Mouse (Mus musculus) liver, embryonic 14.5 days (tissue): Measurements from ENCODE around the gene Ccdc8. TPM values are rescaled to one million over a fixed set of nuclear protein-coding genes. Genes with fewer than 3 reads are reported as not detected.

Experiments
- ATAC-seq: fragments of 200-750 bp; cut with Nextera tagmentation; 2 replicates; pipeline ENCODE4 v1.8.0; 2017; ENCODE audit warnings: moderate number of reproducible peaks, mild to moderate bottlenecking, moderate library complexity; ENCODE audit not compliant: insufficient read depth
- DNase-seq, 3 experiments: peaks; one replicate each; pipeline ENCODE4 v3.0.0-alpha.2; 2012 to 2013; ENCODE audit warnings: low read depth in 3 of 3, low spot score in 3 of 3
- H3K27ac ChIP-seq: fragments of 300-500 bp; sonication (generic); 2 replicates; pipeline ENCODE4 v1.5.1; 2014; ENCODE audit warnings: moderate library complexity, mild to moderate bottlenecking, control low read depth, inconsistent platforms
- H3K27me3 ChIP-seq: fragments of 300-500 bp; sonication (generic); 2 replicates; pipeline ENCODE4 v1.6.1; 2014; ENCODE audit warnings: mild to moderate bottlenecking, low read length, moderate library complexity; ENCODE audit not compliant: control insufficient read depth, insufficient read depth
- H3K36me3 ChIP-seq: fragments of 300-500 bp; sonication (generic); replicated peaks from 2 replicates; pipeline ENCODE4 v1.6.1; 2014; ENCODE audit warnings: low read depth; ENCODE audit not compliant: control insufficient read depth, insufficient read depth
- H3K4me1 ChIP-seq, 2 experiments: fragments of 200-500 bp in 1 of 2; fragments of 300-500 bp in 1 of 2; sonication (generic) in 1 of 2; replicated peaks; 2 replicates each; pipeline ENCODE4 v1.6.1; 2012 to 2014; ENCODE audit warnings: antibody characterized with exemption in 1 of 2, inconsistent platforms in 1 of 2, low read length in 1 of 2; ENCODE audit not compliant: control insufficient read depth in 2 of 2, insufficient read depth in 2 of 2
- H3K4me2 ChIP-seq: fragments of 300-500 bp; sonication (generic); 2 replicates; pipeline ENCODE4 v1.6.1; 2014; ENCODE audit warnings: low read depth, mild to moderate bottlenecking, control low read depth, moderate library complexity
- H3K4me3 ChIP-seq, 2 experiments: fragments of 200-500 bp in 1 of 2; fragments of 300-500 bp in 1 of 2; sonication (generic) in 1 of 2; 2 replicates each; pipeline ENCODE4 v1.5.1; 2012 to 2014; ENCODE audit warnings: low read depth in 2 of 2, low read length in 2 of 2, mild to moderate bottlenecking in 2 of 2, control low read depth in 1 of 2, inconsistent platforms in 1 of 2, moderate library complexity in 1 of 2; ENCODE audit not compliant: insufficient read depth in 1 of 2
- H3K9ac ChIP-seq: fragments of 300-500 bp; sonication (generic); replicated peaks from 2 replicates; pipeline ENCODE4 v1.6.1; 2014; ENCODE audit warnings: mild to moderate bottlenecking, control low read depth, moderate library complexity
- H3K9me3 ChIP-seq: fragments of 300-500 bp; sonication (generic); 2 replicates; pipeline ENCODE4 v1.6.1; 2016; ENCODE audit warnings: low read length, mixed read lengths; ENCODE audit not compliant: control insufficient read depth
- CTCF ChIP-seq: IDR thresholded peaks from 2 replicates; pipeline ENCODE4 v1.5.1; 2016; ENCODE audit warnings: antibody characterized with exemption, low read depth, control low read depth
- EP300 ChIP-seq: IDR thresholded peaks from 2 replicates; pipeline ENCODE4 v1.6.1; 2016; ENCODE audit warnings: antibody characterized with exemption, low read depth
- WGBS: fragments of 180-500 bp; shearing (Covaris S2); extraction: QIAGEN DNeasy Blood & Tissue Kit; methylation state at CpG from one replicate; pipeline ENCODE4 v1.1.7; 2014; ENCODE audit not compliant: insufficient replicate concordance; 5-methylcytosine and 5-hydroxymethylcytosine counted together
- polyA plus RNA-seq, 2 experiments: library from polyadenylated mRNA; depleted of rRNA in 1 of 2; stranded (reverse) in 1 of 2; unstranded in 1 of 2; fragments of >200 nt; fragmentation: Nextera tagmentation in 1 of 2; extraction: Ambion mirVana in 1 of 2; gene quantifications; 2 replicates each; pipeline versions ENCODE4 v1.2.1 to v1.2.3; 2012 to 2014

Ccdc8 gene
- polyA plus RNA-seq, 2 experiments = 1.5 to 2.7 TPM

- peak; percentile 81 for ATAC-seq
These were observed 35.3 kb downstream of the Ccdc8 start, which contains the start of gene Ppp5c for GRCm38 (mm10) chr7:17027588-17028343. Ppp5c (minus strand) TSS chr7:17027924.

GRCm38 (mm10) chr7:17028923-17029322 is 36.4 kb downstream of the Ccdc8 start:
- ATAC-seq = no peak
- Histone ChIP-seq H3K27ac (no peak overlapping the region), H3K4me3 (no peak overlapping the region), H3K27me3 (no peaks in the 10 kb centered on the region), H3K4me2 (no peak overlapping the region), H3K9me3 (no peaks in the 10 kb centered on the region), H3K9ac (no peak overlapping the region), H3K4me1 (peaks cover 21 to 29% of the 10 kb centered on the region in 2 experiments), H3K36me3 (peaks cover 6% of the 10 kb centered on the region; the same call in 1 of the 2 replicates)
- DNase-seq = no peak
- 71% methylated on average over 7 of the region's 7 CpGs for WGBS
- no peak for TF ChIP-seq EP300
- no peak for TF ChIP-seq CTCF

More at GRCm38 (mm10) chr7:17027588-17028343, 35.3 kb downstream of the Ccdc8 start, which contains the start of gene Ppp5c:
- Histone ChIP-seq H3K4me1 (peaks cover 21 to 33% of the 10 kb centered on the region in 2 experiments), H3K4me2 (peak within 1 kb of the TSS; percentile 77), H3K9ac (peak within 1 kb of the TSS; percentile 94), H3K27me3 (no peaks in the 10 kb centered on the region), H3K9me3 (no peaks in the 10 kb centered on the region), H3K36me3 (peaks cover 5% of the 10 kb centered on the region), H3K27ac (peak within 1 kb of the TSS; percentile 67), H3K4me3 (peak within 1 kb of the TSS; percentile 81 to 92)
- under 1% methylated on average over 50 of the region's 58 CpGs for WGBS
- TF ChIP-seq CTCF (no peak), EP300 (no peak)
- peak; percentile 66 to 72 (median 68) for DNase-seq

GRCm38 (mm10) chr7:17030239-17030638 is 37.7 kb downstream of the Ccdc8 start:
- H3K4me1 ChIP-seq = peaks cover 20 to 24% of the 10 kb centered on the region in 2 experiments
- H3K27ac ChIP-seq = no peak overlapping the region
- DNase-seq = no peak
- no peak overlapping the region for H3K4me3 ChIP-seq
- no peaks in the 10 kb centered on the region for H3K27me3 ChIP-seq
- H3K9me3 ChIP-seq = no peaks in the 10 kb centered on the region
- peaks cover 15% of the 10 kb centered on the region; the same call in 1 of the 2 replicates for H3K36me3 ChIP-seq
- no peak for TF ChIP-seq CTCF
- TF ChIP-seq EP300 = no peak
- H3K4me2 ChIP-seq = no peak overlapping the region
- WGBS = 70% methylated on average over 7 of the region's 7 CpGs
- no peak for ATAC-seq
- H3K9ac ChIP-seq = no peak overlapping the region

- WGBS = 84% methylated on average over 9 of the region's 9 CpGs
These were observed 45.6 kb downstream of the Ccdc8 start for GRCm38 (mm10) chr7:17038018-17038695.

GRCm38 (mm10) chr7:17039373-17039772 is 46.9 kb downstream of the Ccdc8 start:
- 85% methylated on average over 7 of the region's 7 CpGs for WGBS
- no peak overlapping the region for H3K4me3 ChIP-seq
- no peak overlapping the region for H3K27ac ChIP-seq
- no peaks in the 10 kb centered on the region for H3K27me3 ChIP-seq
- ATAC-seq = no peak
- H3K36me3 ChIP-seq = peaks cover 48% of the 10 kb centered on the region
- no peak overlapping the region for H3K9ac ChIP-seq
- DNase-seq = no peak
- no peaks in the 10 kb centered on the region for H3K9me3 ChIP-seq
- H3K4me2 ChIP-seq = no peak overlapping the region
- TF ChIP-seq CTCF (no peak), EP300 (no peak)
- no peaks in the 10 kb centered on the region for H3K4me1 ChIP-seq

More at GRCm38 (mm10) chr7:17038018-17038695, 45.6 kb downstream of the Ccdc8 start:
- Histone ChIP-seq H3K4me2 (no peak overlapping the region), H3K27ac (no peak overlapping the region), H3K4me3 (no peak overlapping the region), H3K36me3 (peaks cover 49% of the 10 kb centered on the region), H3K4me1 (no peaks in the 10 kb centered on the region), H3K27me3 (no peaks in the 10 kb centered on the region), H3K9ac (no peak overlapping the region), H3K9me3 (no peaks in the 10 kb centered on the region)
- TF ChIP-seq EP300 (no peak), CTCF (no peak)
- DNase-seq (no peak), ATAC-seq (no peak)
